Mouse (Mus musculus) ES-E14 (cell line): ENCODE data around the gene Plet1. TPM values are rescaled to one million over a fixed set of nuclear protein-coding genes. Genes with fewer than 3 reads are reported as not detected.

ENCODE experiments used
- DNase-seq: peaks from one replicate; pipeline ENCODE4 v3.0.0-alpha.2; 2013; ENCODE audit warnings: low read depth, low spot score
- H3K27ac ChIP-seq: 2 replicates; pipeline ENCODE4 v1.5.1; 2012; ENCODE audit warnings: low read depth, mild to moderate bottlenecking, low read length, moderate library complexity, mixed read lengths; ENCODE audit not compliant: poor library complexity, insufficient read depth, severe bottlenecking
- H3K36me3 ChIP-seq: 2 replicates; pipeline ENCODE4 v1.6.1; 2012; ENCODE audit warnings: mild to moderate bottlenecking, low read length, moderate library complexity, mixed read lengths; ENCODE audit not compliant: control insufficient read depth, poor library complexity, insufficient read depth, severe bottlenecking
- H3K4me1 ChIP-seq, 2 experiments: fragments of 150-350 bp in 1 of 2; sonication (generic) in 1 of 2; 2 replicates each; pipeline ENCODE4 v1.6.1; 2012; ENCODE audit warnings: low read length in 2 of 2, mild to moderate bottlenecking in 1 of 2, mixed read lengths in 1 of 2; ENCODE audit not compliant: control insufficient read depth in 2 of 2, insufficient read depth in 2 of 2, poor library complexity in 1 of 2
- H3K4me3 ChIP-seq, 2 experiments: fragments of 150-350 bp in 1 of 2; sonication (generic) in 1 of 2; 2 replicates each; pipeline ENCODE4 v1.5.1; 2012; ENCODE audit warnings: low read length in 2 of 2, low read depth in 1 of 2, mild to moderate bottlenecking in 1 of 2, mixed read lengths in 1 of 2; ENCODE audit not compliant: insufficient read depth in 1 of 2, poor library complexity in 1 of 2, severe bottlenecking in 1 of 2
- H3K9ac ChIP-seq: 2 replicates; pipeline ENCODE4 v1.6.1; 2012; ENCODE audit warnings: low read depth, mild to moderate bottlenecking, low read length, mixed read lengths; ENCODE audit not compliant: poor library complexity, insufficient read depth, severe bottlenecking
- H3K9me3 ChIP-seq: fragments of 150-350 bp; sonication (generic); 2 replicates; pipeline ENCODE4 v1.6.1; 2012; ENCODE audit warnings: low read depth, mild to moderate bottlenecking, low read length; ENCODE audit not compliant: control insufficient read depth, insufficient read depth
- CHD2 ChIP-seq: IDR thresholded peaks from 2 replicates; pipeline ENCODE4 v1.6.1; 2014; ENCODE audit warnings: mild to moderate bottlenecking, low read depth, low read length, inconsistent platforms
- HCFC1 ChIP-seq: IDR thresholded peaks from 2 replicates; pipeline ENCODE4 v1.6.1; 2012; ENCODE audit warnings: low read length, inconsistent platforms, borderline replicate concordance; ENCODE audit not compliant: insufficient read depth
- MAFK ChIP-seq: IDR thresholded peaks from 2 replicates; pipeline ENCODE4 v1.6.1; 2014; ENCODE audit warnings: mild to moderate bottlenecking, low read depth, low read length, inconsistent platforms; ENCODE audit not compliant: insufficient read depth
- ZC3H11A ChIP-seq: IDR thresholded peaks from 2 replicates; pipeline ENCODE4 v1.6.1; 2012; ENCODE audit warnings: low read depth, mild to moderate bottlenecking, inconsistent platforms, low read length, borderline replicate concordance
- ZNF384 ChIP-seq: IDR thresholded peaks from 2 replicates; pipeline ENCODE4 v1.6.1; 2012; ENCODE audit warnings: low read depth, low read length, inconsistent platforms
- in situ Hi-C, 2 experiments: fragments of 600-800 bp; cut with MboI; formaldehyde crosslinking; loops; one replicate each; pipeline ENCODE4 v1.15.1; 2025; ENCODE audit warnings: low sequenced_read_pairs in 2 of 2, inconsistent platforms in 1 of 2; ENCODE audit not compliant: unreplicated experiment in 2 of 2
- total RNA-seq: library from RNA; depleted of rRNA; stranded (reverse); fragments of 300-350 nt; gene quantifications from 2 replicates; pipeline ENCODE4 v1.2.3, GENCODE M21; 2012

Plet1 gene
- total RNA-seq, 1 experiment: 9.4 TPM

- DNase-seq: no peak
- Histone ChIP-seq H3K4me1 (peaks cover 6 to 24% of the 10 kb centered on the region in 2 experiments; a peak in 3 of 4 replicates), H3K9ac (no peak overlapping the region), H3K9me3 (no peaks in the 10 kb centered on the region), H3K36me3 (no peaks in the 10 kb centered on the region; the same call in 1 of the 2 replicates), H3K27ac (no peak overlapping the region), H3K4me3 (no peak overlapping the region)
- TF ChIP-seq ZC3H11A (no peak), ZNF384 (no peak), HCFC1 (no peak), MAFK (no peak)
- in situ Hi-C loops: no loop called here
Observed at GRCm38 (mm10) chr9:50497536-50497935, 3.2 kb downstream of the Plet1 start.

GRCm38 (mm10) chr9:50498815-50499214 is 4.5 kb downstream of the Plet1 start:
- TF ChIP-seq ZNF384 (no peak), HCFC1 (no peak), ZC3H11A (no peak), CHD2 (no peak), MAFK (no peak)
- H3K27ac ChIP-seq: no peak overlapping the region
- no peak overlapping the region for H3K4me3 ChIP-seq
- H3K9me3 ChIP-seq: no peaks in the 10 kb centered on the region
- peaks cover 6 to 18% of the 10 kb centered on the region in 2 experiments; a peak in 3 of 4 replicates for H3K4me1 ChIP-seq
- no peak for DNase-seq
- no peak overlapping the region for H3K9ac ChIP-seq
- in situ Hi-C loops: no loop called here
- no peaks in the 10 kb centered on the region; the same call in 1 of the 2 replicates for H3K36me3 ChIP-seq

GRCm38 (mm10) chr9:50499781-50500180 is 5.5 kb downstream of the Plet1 start:
- Histone ChIP-seq H3K4me1 (peaks cover 4 to 13% of the 10 kb centered on the region in 2 experiments; a peak in 3 of 4 replicates), H3K4me3 (no peak overlapping the region), H3K36me3 (no peaks in the 10 kb centered on the region; the same call in 1 of the 2 replicates), H3K9me3 (no peaks in the 10 kb centered on the region), H3K27ac (no peak overlapping the region), H3K9ac (no peak overlapping the region)
- in situ Hi-C loops: no loop called here
- no peak for TF ChIP-seq CHD2
- no peak for TF ChIP-seq ZNF384
- TF ChIP-seq MAFK: no peak
- TF ChIP-seq ZC3H11A: no peak
- no peak for TF ChIP-seq HCFC1
- DNase-seq: no peak

- Histone ChIP-seq H3K27ac (no peak overlapping the region), H3K4me3 (no peak overlapping the region), H3K9me3 (no peaks in the 10 kb centered on the region), H3K9ac (no peak overlapping the region), H3K36me3 (no peaks in the 10 kb centered on the region; the same call in 1 of the 2 replicates), H3K4me1 (peaks cover 0 to 8% of the 10 kb centered on the region in 2 experiments; a peak in 2 of 4 replicates)
- no peak for DNase-seq
- in situ Hi-C loops: no loop called here
- TF ChIP-seq CHD2 (no peak), MAFK (no peak), ZC3H11A (no peak), ZNF384 (no peak), HCFC1 (no peak)
Observed at GRCm38 (mm10) chr9:50500467-50500973, 6.2 kb downstream of the Plet1 start.

GRCm38 (mm10) chr9:50500974-50501501 is 6.7 kb downstream of the Plet1 start:
- TF ChIP-seq CHD2 (no peak), ZC3H11A (no peak), ZNF384 (no peak), MAFK (no peak), HCFC1 (no peak)
- no peaks in the 10 kb centered on the region for H3K9me3 ChIP-seq
- no peak for DNase-seq
- in situ Hi-C loops: no loop called here
- no peak overlapping the region for H3K4me3 ChIP-seq
- H3K4me1 ChIP-seq: peaks cover 0 to 5% of the 10 kb centered on the region in 2 experiments; a peak in 2 of 4 replicates
- no peak overlapping the region for H3K27ac ChIP-seq
- H3K36me3 ChIP-seq: no peaks in the 10 kb centered on the region; the same call in 1 of the 2 replicates
- no peak overlapping the region for H3K9ac ChIP-seq
